Mouse (Mus musculus) adipocyte (in vitro differentiated cells): ENCODE results near the gene Ier5.
A peak's percentile ranks its signal among the peaks of the same experiment; 100 is the strongest.

Experiments used
- DNase-seq: peaks from one replicate; pipeline ENCODE4 v3.0.0-alpha.2; 2016; ENCODE audit warnings: low spot score

The Ier5 gene

GRCm38 (mm10) chr1:155053296-155053695 is 46.1 kb downstream of the Ier5 start:
- no peak for DNase-seq

GRCm38 (mm10) chr1:155052761-155053166 is 46.7 kb downstream of the Ier5 start:
- no peak for DNase-seq

- no peak for DNase-seq
These were observed 47.2 kb downstream of the Ier5 start for GRCm38 (mm10) chr1:155052131-155052760.

- no peak for DNase-seq
These were observed 47.7 kb downstream of the Ier5 start for GRCm38 (mm10) chr1:155051701-155052127.

- no peak for DNase-seq
These were observed 48.4 kb downstream of the Ier5 start for GRCm38 (mm10) chr1:155050897-155051592.

GRCm38 (mm10) chr1:155050174-155050573 is 49.3 kb downstream of the Ier5 start:
- no peak for DNase-seq

GRCm38 (mm10) chr1:155048947-155049346 is 50.5 kb downstream of the Ier5 start:
- peak; percentile 88 for DNase-seq
